Mouse (Mus musculus) spleen, adult 2 months (tissue): ENCODE measurements around the gene Gstcd.

Experiments
- CTCF ChIP-seq: fragments of 200-500 bp; IDR thresholded peaks from 2 replicates; pipeline ENCODE4 v1.5.1; 2011; ENCODE audit warnings: mild to moderate bottlenecking, inconsistent platforms; ENCODE audit not compliant: insufficient read depth, insufficient read length, insufficient replicate concordance; ENCODE audit errors: extremely low read depth
- POLR2A ChIP-seq: fragments of 200-500 bp; IDR thresholded peaks from 2 replicates; pipeline ENCODE4 v1.6.1; 2011; ENCODE audit warnings: low read depth, low read length, inconsistent platforms

DNA sequence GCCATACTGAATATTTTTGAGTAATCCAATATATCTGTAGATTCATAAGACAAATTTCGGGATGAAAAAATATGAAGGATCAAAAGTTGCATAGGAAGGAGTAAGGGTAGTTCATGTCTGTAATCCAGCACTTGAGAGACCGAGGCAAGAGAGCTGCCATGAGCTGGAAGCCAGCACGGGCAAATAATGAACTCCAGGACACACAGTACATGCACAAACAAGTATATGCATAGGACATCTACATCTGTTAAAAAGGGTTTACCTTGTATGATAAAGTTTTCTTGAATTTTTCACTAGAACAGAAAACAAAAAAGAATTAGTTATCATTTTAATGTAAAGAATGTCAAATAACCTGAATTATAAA is 95.9 kb downstream of the Gstcd start:
- TF ChIP-seq POLR2A (no peak), CTCF (no peak)
